Mouse (Mus musculus): Measurements from ENCODE around the gene Ftcd. TPM values are rescaled to one million over a fixed set of nuclear protein-coding genes. Genes with fewer than 3 reads are reported as not detected.

The Ftcd gene
- polyA plus RNA-seq, 1 experiment = 0.07 TPM

- WGBS = 90% methylated on average over 5 of the region's 5 CpGs
- no peak overlapping the region for H3K27ac ChIP-seq (ENCODE audit: insufficient read depth, low read length)
- H3K4me1 ChIP-seq (ENCODE audit: control insufficient read depth, insufficient read depth, insufficient read length) = peaks cover 2% of the 10 kb centered on the region; the same call in 1 of the 2 replicates
- H3K27me3 ChIP-seq (ENCODE audit: control insufficient read depth, insufficient read depth, low read length) = no peaks in the 10 kb centered on the region
- no peaks in the 10 kb centered on the region for H3K36me3 ChIP-seq (ENCODE audit: control insufficient read depth, insufficient read depth, low read length)
- no peak for DNase-seq (ENCODE audit: low read depth in 1 of 2, low spot score in 2 of 2)
- no peak overlapping the region for H3K4me3 ChIP-seq (ENCODE audit: extremely low read depth, insufficient read depth, insufficient read length)
- TF ChIP-seq POLR2A (IDR thresholded peaks at IDR 0.05; ENCODE audit: low read depth, low read length) = no peak
- TF ChIP-seq CTCF (IDR thresholded peaks at IDR 0.05; ENCODE audit: extremely low read depth, insufficient read depth, insufficient read length, insufficient replicate concordance) = no peak
These were observed 52.3 kb downstream of the Ftcd start for GRCm38 (mm10) chr10:76627714-76628113.

- no peaks in the 10 kb centered on the region for H3K4me1 ChIP-seq (ENCODE audit: control insufficient read depth, insufficient read depth, insufficient read length)
- TF ChIP-seq CTCF (IDR thresholded peaks at IDR 0.05; ENCODE audit: extremely low read depth, insufficient read depth, insufficient read length, insufficient replicate concordance) = no peak
- no peak for TF ChIP-seq POLR2A (IDR thresholded peaks at IDR 0.05; ENCODE audit: low read depth, low read length)
- WGBS = 49% methylated on average over 1 of the region's 1 CpGs
- no peak overlapping the region for H3K4me3 ChIP-seq (ENCODE audit: extremely low read depth, insufficient read depth, insufficient read length)
- H3K27ac ChIP-seq (ENCODE audit: insufficient read depth, low read length) = no peak overlapping the region
- H3K36me3 ChIP-seq (ENCODE audit: control insufficient read depth, insufficient read depth, low read length) = no peaks in the 10 kb centered on the region
- no peak for DNase-seq (ENCODE audit: low read depth in 1 of 2, low spot score in 2 of 2)
- H3K27me3 ChIP-seq (ENCODE audit: control insufficient read depth, insufficient read depth, low read length) = no peaks in the 10 kb centered on the region
These were observed 55.2 kb downstream of the Ftcd start for GRCm38 (mm10) chr10:76630657-76631056.

- Histone ChIP-seq H3K27me3 (ENCODE audit: control insufficient read depth, insufficient read depth, low read length) (no peaks in the 10 kb centered on the region), H3K36me3 (ENCODE audit: control insufficient read depth, insufficient read depth, low read length) (no peaks in the 10 kb centered on the region), H3K4me1 (ENCODE audit: control insufficient read depth, insufficient read depth, insufficient read length) (no peaks in the 10 kb centered on the region), H3K27ac (ENCODE audit: insufficient read depth, low read length) (no peak overlapping the region), H3K4me3 (ENCODE audit: extremely low read depth, insufficient read depth, insufficient read length) (no peak overlapping the region)
- DNase-seq (ENCODE audit: low read depth in 1 of 2, low spot score in 2 of 2) = no peak
- WGBS = 77% methylated on average over 8 of the region's 8 CpGs
- no peak for TF ChIP-seq POLR2A (IDR thresholded peaks at IDR 0.05; ENCODE audit: low read depth, low read length)
- TF ChIP-seq CTCF (IDR thresholded peaks at IDR 0.05; ENCODE audit: extremely low read depth, insufficient read depth, insufficient read length, insufficient replicate concordance) = no peak
These were observed 57.2 kb downstream of the Ftcd start for GRCm38 (mm10) chr10:76632630-76633029.

GRCm38 (mm10) chr10:76634094-76634571, 58.7 kb downstream of the Ftcd start:
- no peak overlapping the region for H3K27ac ChIP-seq (ENCODE audit: insufficient read depth, low read length)
- TF ChIP-seq POLR2A (IDR thresholded peaks at IDR 0.05; ENCODE audit: low read depth, low read length) = no peak
- TF ChIP-seq CTCF (IDR thresholded peaks at IDR 0.05; ENCODE audit: extremely low read depth, insufficient read depth, insufficient read length, insufficient replicate concordance) = no peak

GRCm38 (mm10) chr10:76634584-76634983, 59.1 kb downstream of the Ftcd start:
- H3K27ac ChIP-seq (ENCODE audit: insufficient read depth, low read length) = no peak overlapping the region
- no peaks in the 10 kb centered on the region for H3K36me3 ChIP-seq (ENCODE audit: control insufficient read depth, insufficient read depth, low read length)
- H3K4me3 ChIP-seq (ENCODE audit: extremely low read depth, insufficient read depth, insufficient read length) = no peak overlapping the region
- no peak for DNase-seq (ENCODE audit: low read depth in 1 of 2, low spot score in 2 of 2)
- TF ChIP-seq CTCF (IDR thresholded peaks at IDR 0.05; ENCODE audit: extremely low read depth, insufficient read depth, insufficient read length, insufficient replicate concordance) (no peak), POLR2A (IDR thresholded peaks at IDR 0.05; ENCODE audit: low read depth, low read length) (no peak)
- 81% methylated on average over 5 of the region's 5 CpGs for WGBS
- no peaks in the 10 kb centered on the region for H3K4me1 ChIP-seq (ENCODE audit: control insufficient read depth, insufficient read depth, insufficient read length)
- no peaks in the 10 kb centered on the region for H3K27me3 ChIP-seq (ENCODE audit: control insufficient read depth, insufficient read depth, low read length)

More at GRCm38 (mm10) chr10:76634094-76634571, 58.7 kb downstream of the Ftcd start:
- WGBS = 49% methylated on average over 7 of the region's 7 CpGs
- no peak overlapping the region for H3K4me3 ChIP-seq (ENCODE audit: extremely low read depth, insufficient read depth, insufficient read length)
- no peaks in the 10 kb centered on the region for H3K36me3 ChIP-seq (ENCODE audit: control insufficient read depth, insufficient read depth, low read length)
- DNase-seq (ENCODE audit: low read depth in 1 of 2, low spot score in 2 of 2) = no peak
- H3K27me3 ChIP-seq (ENCODE audit: control insufficient read depth, insufficient read depth, low read length) = no peaks in the 10 kb centered on the region
- H3K4me1 ChIP-seq (ENCODE audit: control insufficient read depth, insufficient read depth, insufficient read length) = no peaks in the 10 kb centered on the region

- H3K4me3 ChIP-seq (ENCODE audit: extremely low read depth, insufficient read depth, insufficient read length) = no peak overlapping the region
- H3K27me3 ChIP-seq (ENCODE audit: control insufficient read depth, insufficient read depth, low read length) = no peaks in the 10 kb centered on the region
- no peak for TF ChIP-seq CTCF (IDR thresholded peaks at IDR 0.05; ENCODE audit: extremely low read depth, insufficient read depth, insufficient read length, insufficient replicate concordance)
- no peak for TF ChIP-seq POLR2A (IDR thresholded peaks at IDR 0.05; ENCODE audit: low read depth, low read length)
- H3K4me1 ChIP-seq (ENCODE audit: control insufficient read depth, insufficient read depth, insufficient read length) = no peaks in the 10 kb centered on the region
- no peaks in the 10 kb centered on the region for H3K36me3 ChIP-seq (ENCODE audit: control insufficient read depth, insufficient read depth, low read length)
- no peak for DNase-seq (ENCODE audit: low read depth in 1 of 2, low spot score in 2 of 2)
- WGBS = 60% methylated on average over 3 of the region's 3 CpGs
- no peak overlapping the region for H3K27ac ChIP-seq (ENCODE audit: insufficient read depth, low read length)
These were observed 60.6 kb downstream of the Ftcd start for GRCm38 (mm10) chr10:76636026-76636425.

GRCm38 (mm10) chr10:76636601-76637000, 61.2 kb downstream of the Ftcd start:
- Histone ChIP-seq H3K4me3 (ENCODE audit: extremely low read depth, insufficient read depth, insufficient read length) (no peak overlapping the region), H3K27me3 (ENCODE audit: control insufficient read depth, insufficient read depth, low read length) (no peaks in the 10 kb centered on the region), H3K4me1 (ENCODE audit: control insufficient read depth, insufficient read depth, insufficient read length) (no peaks in the 10 kb centered on the region), H3K36me3 (ENCODE audit: control insufficient read depth, insufficient read depth, low read length) (no peaks in the 10 kb centered on the region), H3K27ac (ENCODE audit: insufficient read depth, low read length) (no peak overlapping the region)
- DNase-seq (ENCODE audit: low read depth in 1 of 2, low spot score in 2 of 2) = no peak
- WGBS = 79% methylated on average over 4 of the region's 4 CpGs
- TF ChIP-seq POLR2A (IDR thresholded peaks at IDR 0.05; ENCODE audit: low read depth, low read length) (no peak), CTCF (IDR thresholded peaks at IDR 0.05; ENCODE audit: extremely low read depth, insufficient read depth, insufficient read length, insufficient replicate concordance) (no peak)

Other genes with a start within 250 kb of the Ftcd start
- gene Dip2a, start 230.4 kb upstream of the Ftcd start, polyA plus RNA-seq (2012; rRNA removed) = 6.9 and 7.1 TPM in 2 replicates
- gene AC141477.1, start 135.2 kb upstream of the Ftcd start, polyA plus RNA-seq (2012; rRNA removed) = not detected in 2 replicates
- gene Pcnt, start 132.9 kb upstream of the Ftcd start, polyA plus RNA-seq (2012; rRNA removed) = 18.4 and 21.1 TPM in 2 replicates
- gene 2610028H24Rik, start 126.6 kb upstream of the Ftcd start, polyA plus RNA-seq (2012; rRNA removed) = not detected in 2 replicates
- 16.0 and 16.6 TPM in 2 replicates for gene Mcm3ap, start 106.7 kb upstream of the Ftcd start, polyA plus RNA-seq (2012; rRNA removed)
- gene Ybey, start 106.5 kb upstream of the Ftcd start, polyA plus RNA-seq (2012; rRNA removed) = 2.4 and 3.1 TPM in 2 replicates
- 9.0 and 9.1 TPM in 2 replicates for gene Lss, start 44.1 kb upstream of the Ftcd start, polyA plus RNA-seq (2012; rRNA removed)
- gene Spatc1l, start 13.4 kb upstream of the Ftcd start, polyA plus RNA-seq (2012; rRNA removed) = not detected in 2 replicates
- 11.5 and 11.7 TPM in 2 replicates for gene Col6a2, start 48.0 kb downstream of the Ftcd start, polyA plus RNA-seq (2012; rRNA removed)
- 13.5 and 14.3 TPM in 2 replicates for gene Col6a1, start 150.5 kb downstream of the Ftcd start, polyA plus RNA-seq (2012; rRNA removed)

Data from spleen, adult 2 months (tissue).